Mouse (Mus musculus): Measurements from ENCODE around the gene Med21. TPM values are rescaled to one million over a fixed set of nuclear protein-coding genes. Genes with fewer than 3 reads are reported as not detected.

Med21 gene
- polyA plus RNA-seq, 1 experiment from 2014 or later = 156 TPM

GRCm38 (mm10) chr6:146685781-146686308 is 43.5 kb downstream of the Med21 start:
- Histone ChIP-seq H3K27ac (replicated peaks in 1 of 2; ENCODE audit: control insufficient read depth in 1 of 2, insufficient read depth in 1 of 2, low read depth in 2 of 2, low read length in 2 of 2) (peak overlapping the region; percentile 99 to 100), H3K4me1 (ENCODE audit: control insufficient read depth in 2 of 2, insufficient read depth in 2 of 2, low read length in 2 of 2) (peaks cover 32 to 40% of the 10 kb centered on the region in 2 experiments), H3K9me3 (ENCODE audit: control insufficient read depth, low read length) (peaks cover 14% of the 10 kb centered on the region; the same call in 1 of the 2 replicates), H3K4me3 (ENCODE audit: control insufficient read depth in 1 of 2, insufficient read depth in 1 of 2, low read depth in 1 of 2, low read length in 2 of 2) (no peak overlapping the region), H3K9ac (ENCODE audit: low read length) (peak overlapping the region; percentile 13; the same call in 1 of the 2 replicates), H3K4me2 (ENCODE audit: low read length) (peak overlapping the region; percentile 40), H3K27me3 (ENCODE audit: control insufficient read depth, insufficient read depth, low read length) (no peaks in the 10 kb centered on the region), H3K36me3 (ENCODE audit: control insufficient read depth, insufficient read depth, low read length) (no peaks in the 10 kb centered on the region)
- WGBS = 5% methylated on average over 17 of the region's 17 CpGs
- peak; percentile 92 for ATAC-seq (ENCODE audit: insufficient number of reproducible peaks, insufficient read depth, low FRiP score, low read depth)

GRCm38 (mm10) chr6:146686463-146687196 is 44.3 kb downstream of the Med21 start:
- peaks cover 14% of the 10 kb centered on the region; the same call in 1 of the 2 replicates for H3K9me3 ChIP-seq (ENCODE audit: control insufficient read depth, low read length)
- no peaks in the 10 kb centered on the region for H3K36me3 ChIP-seq (ENCODE audit: control insufficient read depth, insufficient read depth, low read length)
- H3K9ac ChIP-seq (ENCODE audit: low read length) = peak overlapping the region; percentile 60
- H3K4me1 ChIP-seq (ENCODE audit: control insufficient read depth in 2 of 2, insufficient read depth in 2 of 2, low read length in 2 of 2) = peaks cover 32 to 40% of the 10 kb centered on the region in 2 experiments
- 34% methylated on average over 5 of the region's 5 CpGs for WGBS
- no peak overlapping the region for H3K4me3 ChIP-seq (ENCODE audit: control insufficient read depth in 1 of 2, insufficient read depth in 1 of 2, low read depth in 1 of 2, low read length in 2 of 2)
- ATAC-seq (ENCODE audit: insufficient number of reproducible peaks, insufficient read depth, low FRiP score, low read depth) = peak; percentile 44
- no peaks in the 10 kb centered on the region for H3K27me3 ChIP-seq (ENCODE audit: control insufficient read depth, insufficient read depth, low read length)
- H3K4me2 ChIP-seq (ENCODE audit: low read length) = peak overlapping the region; percentile 40
- peak overlapping the region; percentile 99 to 100 for H3K27ac ChIP-seq (replicated peaks in 1 of 2; ENCODE audit: control insufficient read depth in 1 of 2, insufficient read depth in 1 of 2, low read depth in 2 of 2, low read length in 2 of 2)

- no peak overlapping the region for H3K9ac ChIP-seq (ENCODE audit: low read length)
- H3K4me3 ChIP-seq (ENCODE audit: control insufficient read depth in 1 of 2, insufficient read depth in 1 of 2, low read depth in 1 of 2, low read length in 2 of 2) = no peak overlapping the region
- 84% methylated on average over 7 of the region's 7 CpGs for WGBS
- peak overlapping the region in 1 of 2 experiments; percentile 99; a peak in 1 of 4 replicates for H3K27ac ChIP-seq (replicated peaks in 1 of 2; ENCODE audit: control insufficient read depth in 1 of 2, insufficient read depth in 1 of 2, low read depth in 2 of 2, low read length in 2 of 2)
- no peak overlapping the region for H3K4me2 ChIP-seq (ENCODE audit: low read length)
- H3K4me1 ChIP-seq (ENCODE audit: control insufficient read depth in 2 of 2, insufficient read depth in 2 of 2, low read length in 2 of 2) = peaks cover 30 to 36% of the 10 kb centered on the region in 2 experiments
- no peak for ATAC-seq (ENCODE audit: insufficient number of reproducible peaks, insufficient read depth, low FRiP score, low read depth)
- no peaks in the 10 kb centered on the region for H3K27me3 ChIP-seq (ENCODE audit: control insufficient read depth, insufficient read depth, low read length)
- peaks cover 14% of the 10 kb centered on the region; the same call in 1 of the 2 replicates for H3K9me3 ChIP-seq (ENCODE audit: control insufficient read depth, low read length)
- no peaks in the 10 kb centered on the region for H3K36me3 ChIP-seq (ENCODE audit: control insufficient read depth, insufficient read depth, low read length)
Observed at GRCm38 (mm10) chr6:146688010-146688409, 45.7 kb downstream of the Med21 start.

- Histone ChIP-seq H3K4me3 (ENCODE audit: control insufficient read depth in 1 of 2, insufficient read depth in 1 of 2, low read depth in 1 of 2, low read length in 2 of 2) (no peak overlapping the region), H3K4me2 (ENCODE audit: low read length) (no peak overlapping the region), H3K27me3 (ENCODE audit: control insufficient read depth, insufficient read depth, low read length) (no peaks in the 10 kb centered on the region), H3K4me1 (ENCODE audit: control insufficient read depth in 2 of 2, insufficient read depth in 2 of 2, low read length in 2 of 2) (peaks cover 23 to 28% of the 10 kb centered on the region in 2 experiments), H3K9ac (ENCODE audit: low read length) (no peak overlapping the region), H3K36me3 (ENCODE audit: control insufficient read depth, insufficient read depth, low read length) (no peaks in the 10 kb centered on the region), H3K27ac (replicated peaks in 1 of 2; ENCODE audit: control insufficient read depth in 1 of 2, insufficient read depth in 1 of 2, low read depth in 2 of 2, low read length in 2 of 2) (no peak overlapping the region), H3K9me3 (ENCODE audit: control insufficient read depth, low read length) (peaks cover 14% of the 10 kb centered on the region; the same call in 1 of the 2 replicates)
- 91% methylated on average over 5 of the region's 5 CpGs for WGBS
- ATAC-seq (ENCODE audit: insufficient number of reproducible peaks, insufficient read depth, low FRiP score, low read depth) = no peak
Observed at GRCm38 (mm10) chr6:146688861-146689260, 46.5 kb downstream of the Med21 start.

GRCm38 (mm10) chr6:146697767-146698166 is 55.4 kb downstream of the Med21 start:
- H3K27me3 ChIP-seq (ENCODE audit: control insufficient read depth, insufficient read depth, low read length) = no peaks in the 10 kb centered on the region
- H3K9me3 ChIP-seq (ENCODE audit: control insufficient read depth, low read length) = 0 out of 2 replicates have a peak, but pooled peaks cover 8% of the 10 kb centered on the region
- no peak overlapping the region for H3K4me2 ChIP-seq (ENCODE audit: low read length)
- no peak overlapping the region for H3K27ac ChIP-seq (replicated peaks in 1 of 2; ENCODE audit: control insufficient read depth in 1 of 2, insufficient read depth in 1 of 2, low read depth in 2 of 2, low read length in 2 of 2)
- H3K36me3 ChIP-seq (ENCODE audit: control insufficient read depth, insufficient read depth, low read length) = no peaks in the 10 kb centered on the region
- H3K9ac ChIP-seq (ENCODE audit: low read length) = no peak overlapping the region
- H3K4me1 ChIP-seq (ENCODE audit: control insufficient read depth in 2 of 2, insufficient read depth in 2 of 2, low read length in 2 of 2) = peaks cover 2 to 3% of the 10 kb centered on the region in 2 experiments; a peak in 1 of 4 replicates
- ATAC-seq (ENCODE audit: insufficient number of reproducible peaks, insufficient read depth, low FRiP score, low read depth) = no peak
- 53% methylated on average over 5 of the region's 5 CpGs for WGBS
- no peak overlapping the region for H3K4me3 ChIP-seq (ENCODE audit: control insufficient read depth in 1 of 2, insufficient read depth in 1 of 2, low read depth in 1 of 2, low read length in 2 of 2)

GRCm38 (mm10) chr6:146698376-146698775 is 56.0 kb downstream of the Med21 start:
- H3K9me3 ChIP-seq (ENCODE audit: control insufficient read depth, low read length) = 0 out of 2 replicates have a peak, but pooled peaks cover 8% of the 10 kb centered on the region
- H3K9ac ChIP-seq (ENCODE audit: low read length) = no peak overlapping the region
- no peak for ATAC-seq (ENCODE audit: insufficient number of reproducible peaks, insufficient read depth, low FRiP score, low read depth)
- no peaks in the 10 kb centered on the region for H3K36me3 ChIP-seq (ENCODE audit: control insufficient read depth, insufficient read depth, low read length)
- H3K27ac ChIP-seq (replicated peaks in 1 of 2; ENCODE audit: control insufficient read depth in 1 of 2, insufficient read depth in 1 of 2, low read depth in 2 of 2, low read length in 2 of 2) = no peak overlapping the region
- 95% methylated on average over 4 of the region's 4 CpGs for WGBS
- peaks cover 2 to 3% of the 10 kb centered on the region in 2 experiments; a peak in 1 of 4 replicates for H3K4me1 ChIP-seq (ENCODE audit: control insufficient read depth in 2 of 2, insufficient read depth in 2 of 2, low read length in 2 of 2)
- no peaks in the 10 kb centered on the region for H3K27me3 ChIP-seq (ENCODE audit: control insufficient read depth, insufficient read depth, low read length)
- no peak overlapping the region for H3K4me3 ChIP-seq (ENCODE audit: control insufficient read depth in 1 of 2, insufficient read depth in 1 of 2, low read depth in 1 of 2, low read length in 2 of 2)
- no peak overlapping the region for H3K4me2 ChIP-seq (ENCODE audit: low read length)

Data from heart, embryonic 14.5 days (tissue).